Mouse (Mus musculus): ENCODE results near the gene Gramd1b.

Gene Gramd1b

DNA sequence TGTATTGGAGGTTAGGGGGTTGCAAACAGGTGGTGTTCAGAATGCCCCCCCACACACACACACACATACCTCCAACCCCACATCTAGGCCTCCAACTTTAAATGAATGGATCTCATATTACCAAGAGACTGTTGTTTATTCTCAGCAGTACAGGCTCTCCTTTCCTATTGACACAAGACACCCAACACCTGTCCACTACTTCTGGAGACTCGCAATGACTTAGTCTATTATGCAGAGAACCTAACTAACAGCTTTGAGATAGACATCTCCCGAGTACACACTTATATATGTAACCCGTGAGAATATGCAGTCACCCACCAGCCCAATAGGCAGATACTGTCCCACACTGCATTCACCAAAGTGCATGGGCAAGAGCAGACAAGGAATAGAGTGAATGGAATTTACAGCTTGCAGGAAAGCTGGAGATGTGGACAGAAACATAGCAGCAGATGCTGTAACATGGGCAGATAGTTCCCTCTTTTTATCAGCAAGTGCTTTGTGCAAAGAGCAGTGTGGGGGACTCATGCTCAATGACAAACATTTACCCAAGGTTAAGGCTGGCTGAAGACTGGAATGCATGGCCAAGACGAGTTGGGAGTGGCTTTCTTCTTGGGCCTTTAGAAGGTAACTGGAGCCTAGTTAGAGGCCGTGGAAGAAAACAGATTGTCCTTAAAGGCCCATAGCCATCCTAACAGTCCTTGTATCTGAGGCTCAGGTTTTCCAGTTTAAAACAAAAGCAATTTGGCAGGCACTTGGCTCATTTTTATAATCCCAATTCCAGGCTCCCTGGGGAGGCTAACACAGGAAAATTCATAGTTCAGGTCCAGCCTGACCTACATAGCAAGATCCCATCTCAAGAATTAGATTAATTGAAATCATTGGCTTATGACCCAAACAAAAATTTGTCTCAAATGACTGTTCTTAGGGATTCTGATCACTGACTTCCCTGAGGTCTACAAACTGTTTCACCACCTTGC lies 71.6 kb downstream of the Gramd1b start:
- DNase-seq (ENCODE audit: inconsistent age in 2 of 2, low spot score in 1 of 2) = peak; percentile 62 to 83

DNA sequence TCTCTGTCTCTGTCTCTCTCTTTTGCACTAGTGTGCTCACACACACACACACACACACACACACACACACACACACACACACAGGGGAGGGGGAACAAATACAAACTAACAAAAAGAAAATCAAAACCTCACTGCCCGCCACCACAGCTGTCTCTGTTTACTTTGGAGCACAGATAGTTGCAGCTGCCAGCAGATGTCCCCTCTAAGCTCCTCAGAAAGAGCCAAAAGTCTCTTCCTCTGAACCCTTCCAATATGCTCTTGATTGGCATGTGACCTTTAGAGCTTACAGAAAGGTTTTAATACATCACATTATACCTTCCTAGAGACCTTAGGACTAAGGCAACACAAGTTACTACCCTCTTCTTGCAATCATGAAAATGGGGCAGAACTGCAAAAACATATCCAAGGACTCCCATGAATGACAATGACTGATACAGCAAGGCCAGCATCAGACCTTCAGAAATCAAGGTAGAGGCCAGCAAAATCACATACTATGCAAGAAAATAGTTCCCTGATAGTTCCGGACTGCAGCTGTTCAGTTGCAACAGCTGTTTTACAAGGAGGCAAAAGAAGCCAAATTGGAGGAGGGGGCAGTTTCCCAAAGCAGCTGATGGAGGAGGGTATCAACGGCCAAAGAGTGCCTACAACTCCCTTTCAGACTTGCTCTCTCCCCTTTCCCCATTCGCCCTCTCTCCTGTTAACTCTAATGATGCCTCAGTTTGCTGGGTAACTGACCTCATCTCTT lies 72.5 kb downstream of the Gramd1b start:
- DNase-seq (ENCODE audit: inconsistent age in 2 of 2, low spot score in 1 of 2) = peak in 1 of 2 experiments; percentile 87

DNA sequence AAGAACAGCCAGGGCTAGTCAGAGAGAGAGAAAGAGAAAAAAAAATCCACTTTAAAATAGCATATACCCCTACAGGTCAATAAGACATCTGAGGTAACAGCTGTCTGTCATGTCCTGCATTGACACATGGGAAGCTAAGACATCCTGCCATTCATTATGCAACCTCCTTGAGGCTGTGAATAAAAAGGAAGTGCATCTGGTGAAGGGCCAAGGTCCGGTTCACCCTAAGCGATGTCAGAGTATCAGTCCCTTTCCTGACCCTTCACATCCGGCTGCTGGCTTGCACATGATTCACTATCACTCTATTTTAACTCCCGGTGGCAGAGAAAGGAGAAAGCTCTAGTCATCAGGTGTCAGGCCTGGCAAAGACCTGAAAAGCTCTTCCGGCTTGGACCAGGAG lies 73.7 kb downstream of the Gramd1b start:
- DNase-seq (ENCODE audit: inconsistent age in 2 of 2, low spot score in 1 of 2) = peak in 1 of 2 experiments; percentile 89

DNA sequence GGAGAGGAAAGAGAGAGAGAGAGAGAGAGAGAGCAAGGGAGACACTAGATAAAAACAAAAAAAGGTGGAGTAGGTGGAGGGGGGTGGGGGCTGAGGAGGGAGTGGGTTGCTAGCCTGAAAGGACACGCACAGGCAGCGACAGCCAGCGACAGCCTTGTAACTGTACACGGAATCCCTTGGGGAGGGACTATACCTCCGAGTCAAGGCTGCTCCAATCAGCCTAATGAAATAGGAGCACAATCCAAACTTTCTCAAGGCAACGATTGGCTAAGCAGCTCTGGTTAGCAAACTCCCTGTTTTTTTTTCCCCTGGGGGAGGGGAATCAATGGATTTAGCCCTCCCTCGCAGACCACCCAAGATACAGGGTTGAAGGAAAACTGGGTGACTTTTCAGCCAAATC lies 75.0 kb downstream of the Gramd1b start:
- peak; percentile 90 to 95 for DNase-seq (ENCODE audit: inconsistent age in 2 of 2, low spot score in 1 of 2)

DNA sequence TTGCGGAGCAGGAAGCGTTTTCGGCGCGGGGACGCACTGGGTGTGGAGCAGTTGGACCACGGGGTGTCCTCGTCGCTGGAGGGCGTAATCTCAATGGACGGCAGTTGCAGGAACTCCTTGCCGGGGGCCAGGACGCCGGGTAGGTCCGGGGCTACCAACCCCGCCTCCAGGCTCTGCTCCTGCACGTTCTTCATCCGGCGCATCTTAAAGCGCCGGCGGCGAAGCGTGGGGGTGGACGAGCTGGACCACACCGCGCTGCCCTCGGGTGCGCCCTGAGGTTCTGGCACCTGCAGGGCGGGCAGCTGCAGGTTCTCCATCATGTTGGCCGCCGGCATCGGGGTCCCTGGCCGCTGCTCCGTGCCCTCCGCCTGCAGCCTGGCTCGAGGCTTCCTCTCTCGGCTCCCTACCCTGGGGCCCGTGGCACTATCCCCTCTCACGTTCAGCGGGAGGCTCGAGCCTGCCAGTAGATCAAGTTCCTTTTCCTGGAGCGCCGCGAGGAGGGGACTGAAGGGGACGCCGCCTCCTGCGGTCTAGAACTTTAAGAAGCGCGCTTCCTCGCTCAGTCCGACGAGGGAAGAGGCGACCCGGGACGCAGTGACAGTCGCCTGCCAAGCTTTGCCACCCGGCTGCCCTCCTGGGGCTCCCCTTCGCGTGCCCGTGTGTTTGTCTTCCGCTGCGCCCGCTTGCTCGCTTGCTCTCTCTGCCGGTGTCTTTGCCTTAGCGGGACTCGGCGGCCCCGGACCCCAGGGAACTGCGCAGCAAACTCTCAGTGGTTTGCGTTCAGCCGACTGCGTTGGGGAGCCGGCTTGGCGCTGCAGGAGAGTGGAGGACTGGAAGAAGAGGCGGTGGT lies 75.6 kb downstream of the Gramd1b start:
- DNase-seq (ENCODE audit: inconsistent age in 2 of 2, low spot score in 1 of 2) = peak; percentile 75 to 88

DNA sequence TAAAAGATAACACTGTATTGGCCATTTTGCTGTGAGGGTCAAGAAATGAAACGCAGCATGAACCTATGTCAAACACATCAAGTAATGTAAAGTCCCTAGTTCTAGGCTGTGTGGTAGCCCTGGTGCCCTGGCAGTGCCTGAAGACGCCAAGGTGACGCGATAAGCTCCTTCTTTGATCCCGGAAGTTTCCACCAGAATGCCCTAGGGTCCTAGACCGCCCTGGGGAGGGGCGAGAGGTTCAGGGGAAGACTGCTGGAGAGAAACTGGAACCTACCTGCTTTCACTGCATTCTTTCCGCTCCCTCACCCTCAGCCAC lies 76.2 kb downstream of the Gramd1b start:
- no peak for DNase-seq (ENCODE audit: inconsistent age in 2 of 2, low spot score in 1 of 2)

DNA sequence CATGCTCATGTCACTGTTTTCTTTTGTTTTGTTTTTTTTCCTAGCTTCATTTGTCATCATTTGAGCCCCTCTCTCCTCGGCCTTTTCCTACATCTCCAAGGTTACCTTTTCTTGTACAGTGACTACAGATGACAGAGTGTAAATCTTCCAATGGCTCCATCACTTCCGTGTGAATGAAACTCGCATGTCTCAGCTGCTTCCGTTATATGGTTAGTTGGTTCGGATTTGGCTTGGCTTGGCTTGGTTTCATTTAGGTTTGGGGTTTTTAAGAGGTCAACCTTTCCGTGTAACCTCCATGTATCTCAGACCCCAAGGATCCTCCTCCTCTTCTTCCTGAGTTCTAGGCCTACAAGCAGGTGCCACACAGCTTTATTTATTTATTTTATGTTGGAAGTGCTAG lies 77.3 kb downstream of the Gramd1b start:
- DNase-seq (ENCODE audit: inconsistent age in 2 of 2, low spot score in 1 of 2) = peak in 1 of 2 experiments; percentile 58

DNA sequence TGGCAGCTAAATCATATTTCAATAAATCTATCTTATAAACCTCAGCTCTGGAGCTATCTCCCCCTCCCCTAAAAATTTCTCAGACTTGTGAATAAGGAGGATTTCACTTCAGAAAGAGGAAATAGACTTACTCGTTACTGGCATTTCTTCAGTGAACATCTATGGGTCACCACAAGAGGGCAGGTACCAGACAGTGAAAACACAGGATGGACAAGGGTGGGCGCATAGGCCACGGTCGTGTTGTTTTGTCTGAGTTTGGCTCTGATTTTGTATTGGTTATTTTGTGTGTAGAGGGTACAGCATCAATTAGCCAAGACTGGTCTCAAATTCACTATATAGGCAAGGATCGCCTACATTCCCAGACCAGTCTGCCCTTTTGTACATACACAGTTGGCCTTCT lies 79.0 kb downstream of the Gramd1b start:
- DNase-seq (ENCODE audit: inconsistent age in 2 of 2, low spot score in 1 of 2) = peak in 1 of 2 experiments; percentile 78

DNA sequence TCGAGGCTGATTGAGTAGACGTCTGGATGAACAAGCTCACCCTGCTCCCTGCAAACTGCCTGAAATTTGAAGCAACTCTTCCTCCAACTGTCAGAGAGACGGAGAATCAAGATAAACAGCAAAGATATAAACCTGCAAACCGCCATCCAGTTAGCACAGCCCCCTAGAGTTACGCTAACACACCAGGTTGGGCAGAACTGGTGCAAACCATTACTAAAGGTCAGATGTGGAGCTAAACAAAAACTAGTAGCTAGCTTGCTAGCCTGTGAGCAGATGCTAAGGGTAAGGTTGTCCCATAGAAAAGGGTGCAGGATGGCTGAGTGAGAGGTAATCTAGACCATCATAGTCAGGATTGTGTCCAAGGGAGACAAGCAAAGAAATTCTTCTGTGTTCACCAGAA lies 80.4 kb downstream of the Gramd1b start:
- no peak for DNase-seq (ENCODE audit: inconsistent age in 2 of 2, low spot score in 1 of 2)

DNA sequence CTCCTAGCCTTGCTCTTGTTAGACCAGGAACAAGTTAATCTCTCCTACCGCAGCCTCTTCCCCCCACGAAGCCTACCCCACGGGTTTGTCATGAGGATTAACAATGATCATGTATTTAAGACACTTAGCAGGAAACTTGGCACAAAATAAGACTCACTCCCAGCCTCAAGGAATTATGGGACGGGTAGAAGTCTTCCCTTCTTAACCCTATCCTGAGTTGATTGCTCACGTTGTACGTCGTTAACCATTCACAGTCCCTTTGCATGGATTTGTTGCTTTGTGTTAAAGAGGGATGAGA lies 80.8 kb downstream of the Gramd1b start:
- DNase-seq (ENCODE audit: inconsistent age in 2 of 2, low spot score in 1 of 2) = peak in 1 of 2 experiments; percentile 68

DNA sequence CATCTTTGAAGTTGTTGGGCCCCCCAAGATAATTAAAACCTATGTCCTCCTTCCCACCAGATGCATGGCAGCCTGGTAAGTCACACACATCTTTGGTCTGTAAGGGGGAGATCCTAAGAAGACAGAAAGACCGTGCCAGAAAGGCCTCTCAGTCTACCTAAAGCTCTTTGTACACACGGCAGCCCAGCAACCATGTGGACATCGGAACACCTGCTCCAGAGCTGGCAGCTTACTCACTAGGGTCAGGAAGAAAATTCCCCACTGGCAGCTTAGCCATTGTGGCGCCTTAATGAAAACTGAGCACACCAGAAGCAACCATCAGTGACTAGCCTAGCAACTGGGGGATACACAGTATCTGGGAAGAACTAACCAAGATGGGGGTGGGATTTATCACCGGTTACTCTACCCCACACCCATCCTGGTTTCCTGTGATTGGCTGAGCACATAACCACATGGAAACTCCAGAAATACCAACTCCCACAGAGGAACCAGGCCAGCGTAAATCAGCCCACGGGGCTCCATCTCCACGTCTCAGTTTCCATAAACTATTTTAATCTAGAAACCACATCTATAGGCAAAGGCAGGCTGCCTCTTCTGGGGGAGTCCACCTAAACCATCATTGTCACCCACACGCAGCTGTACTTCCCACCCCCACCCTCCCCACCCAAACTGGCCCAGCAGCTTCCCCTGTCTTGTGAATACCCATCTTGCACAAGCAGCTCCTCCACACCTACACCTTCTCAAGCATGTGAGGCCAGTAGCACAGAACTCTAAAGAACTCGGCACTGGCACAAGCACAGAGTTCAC lies 81.4 kb downstream of the Gramd1b start:
- peak in 1 of 2 experiments; percentile 77 for DNase-seq (ENCODE audit: inconsistent age in 2 of 2, low spot score in 1 of 2)

DNA sequence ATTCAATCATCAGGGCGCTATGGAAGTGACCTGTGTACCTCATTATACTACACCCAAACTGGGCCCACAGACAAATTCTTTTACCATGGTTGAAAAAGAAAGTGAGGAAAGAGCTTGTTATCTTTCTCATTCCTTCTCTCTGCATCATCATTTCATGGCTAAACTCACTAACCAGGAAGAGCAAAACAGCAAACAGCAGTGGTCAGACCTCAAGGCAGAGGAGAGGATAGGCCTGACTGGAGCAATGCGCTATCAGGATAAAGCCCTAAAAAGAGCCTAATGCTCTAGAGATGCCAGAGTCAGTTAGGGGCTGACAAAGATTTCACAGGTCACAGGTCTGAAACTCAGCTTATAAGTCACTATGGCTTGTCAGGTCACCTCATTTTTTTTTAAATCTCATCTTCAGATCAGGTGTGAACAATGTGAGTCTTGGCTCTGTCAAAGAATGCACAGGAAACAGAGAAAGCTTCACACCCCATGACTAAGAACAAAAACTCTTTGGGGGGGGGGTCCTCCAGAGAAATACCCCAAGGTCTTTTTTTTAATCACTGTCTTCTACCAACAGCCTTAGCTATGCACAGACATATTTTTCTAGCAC lies 82.4 kb downstream of the Gramd1b start:
- peak in 1 of 2 experiments; percentile 56 for DNase-seq (ENCODE audit: inconsistent age in 2 of 2, low spot score in 1 of 2)

DNA sequence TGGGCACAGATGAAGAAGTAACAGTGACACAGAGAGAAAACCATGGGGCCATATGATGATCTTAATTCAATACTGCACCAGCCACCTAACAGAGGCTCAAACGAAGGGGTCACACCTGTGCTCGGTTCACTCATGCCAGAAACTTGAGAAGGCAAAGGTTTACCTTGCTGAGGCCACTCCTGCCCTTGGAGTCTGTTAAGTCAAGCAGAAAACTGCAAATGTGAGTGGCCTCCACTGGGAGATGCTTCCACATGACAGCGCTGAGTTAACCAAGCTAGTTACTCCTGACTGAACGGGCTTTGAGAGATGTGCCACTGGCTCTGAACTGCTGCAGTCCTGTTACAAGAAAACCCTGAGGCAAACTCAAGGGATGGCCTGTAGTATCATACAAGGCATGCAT lies 83.9 kb downstream of the Gramd1b start:
- DNase-seq (ENCODE audit: inconsistent age in 2 of 2, low spot score in 1 of 2) = no peak

DNA sequence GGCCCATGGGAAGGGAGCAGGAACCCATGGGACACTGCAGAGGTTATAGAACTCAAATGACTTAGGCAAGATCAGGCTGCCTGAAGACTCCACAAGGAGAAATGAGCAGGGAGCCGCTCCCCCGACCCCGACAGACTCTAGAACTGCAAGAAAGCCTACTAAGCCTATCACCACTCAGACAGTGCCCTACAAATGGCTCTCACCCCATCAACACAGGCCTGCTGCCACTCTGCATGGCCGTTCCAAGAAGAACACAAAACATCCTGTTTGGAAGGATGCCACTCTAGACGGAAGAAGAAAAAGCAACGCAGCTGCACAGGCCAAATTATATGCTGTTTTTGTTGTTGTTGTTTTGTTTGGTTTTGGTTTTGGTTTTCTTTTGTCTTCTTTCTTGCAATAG lies 86.2 kb downstream of the Gramd1b start:
- DNase-seq (ENCODE audit: inconsistent age in 2 of 2, low spot score in 1 of 2) = peak in 1 of 2 experiments; percentile 54

DNA sequence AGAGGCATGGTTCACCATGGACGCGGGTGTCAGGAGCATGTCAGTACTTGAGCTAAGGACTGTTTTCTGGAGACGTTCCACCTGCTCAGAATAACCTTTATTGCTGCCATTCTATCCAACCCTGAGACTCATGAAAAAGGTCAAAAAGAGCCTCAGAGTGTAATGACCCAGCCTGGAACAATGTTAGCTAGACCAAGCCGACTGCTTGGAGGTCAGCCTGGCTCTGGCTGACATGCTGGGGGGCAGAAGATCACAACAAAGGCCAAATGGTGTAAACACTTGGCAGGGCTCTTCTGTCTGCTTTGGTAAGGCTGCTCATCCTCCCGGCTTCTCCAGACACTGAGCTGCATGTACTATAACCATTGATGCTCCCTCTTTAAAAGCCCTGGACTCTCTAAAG lies 88.4 kb downstream of the Gramd1b start:
- no peak for DNase-seq (ENCODE audit: inconsistent age in 2 of 2, low spot score in 1 of 2)

DNA sequence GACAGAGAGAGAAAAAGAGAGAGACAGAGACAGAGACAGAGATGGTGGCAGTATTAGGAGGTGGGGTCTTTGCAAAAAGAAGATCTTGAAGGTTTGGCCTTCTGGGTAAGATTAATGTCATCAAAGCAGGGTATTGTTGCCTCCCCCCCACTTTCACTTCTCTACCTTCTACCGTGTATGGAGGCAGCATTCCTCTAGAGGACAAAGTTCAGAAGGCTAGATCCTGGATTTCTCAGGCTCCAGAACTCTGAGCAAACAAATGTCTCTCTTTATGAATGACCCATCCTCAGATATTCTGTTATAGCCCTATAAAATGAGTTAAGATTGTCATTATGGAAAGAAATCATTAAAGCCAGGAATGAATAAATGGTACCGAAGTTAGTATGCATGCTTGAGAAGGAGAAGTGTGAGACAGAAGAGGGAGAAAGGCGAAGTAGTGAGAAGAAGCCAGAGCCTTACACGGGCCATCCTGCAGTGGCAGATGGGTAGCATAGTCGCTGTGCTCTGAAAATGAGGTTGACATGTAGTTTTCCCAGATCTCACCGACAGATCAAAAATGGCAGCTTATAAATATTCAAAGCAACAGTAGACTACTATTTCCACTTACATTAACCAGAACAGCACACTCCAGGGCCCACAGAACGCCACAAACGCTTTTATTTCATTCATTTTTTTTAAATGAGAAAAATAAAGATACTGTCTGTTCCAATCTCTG lies 91.1 kb downstream of the Gramd1b start:
- DNase-seq (ENCODE audit: inconsistent age in 2 of 2, low spot score in 1 of 2) = no peak

DNA sequence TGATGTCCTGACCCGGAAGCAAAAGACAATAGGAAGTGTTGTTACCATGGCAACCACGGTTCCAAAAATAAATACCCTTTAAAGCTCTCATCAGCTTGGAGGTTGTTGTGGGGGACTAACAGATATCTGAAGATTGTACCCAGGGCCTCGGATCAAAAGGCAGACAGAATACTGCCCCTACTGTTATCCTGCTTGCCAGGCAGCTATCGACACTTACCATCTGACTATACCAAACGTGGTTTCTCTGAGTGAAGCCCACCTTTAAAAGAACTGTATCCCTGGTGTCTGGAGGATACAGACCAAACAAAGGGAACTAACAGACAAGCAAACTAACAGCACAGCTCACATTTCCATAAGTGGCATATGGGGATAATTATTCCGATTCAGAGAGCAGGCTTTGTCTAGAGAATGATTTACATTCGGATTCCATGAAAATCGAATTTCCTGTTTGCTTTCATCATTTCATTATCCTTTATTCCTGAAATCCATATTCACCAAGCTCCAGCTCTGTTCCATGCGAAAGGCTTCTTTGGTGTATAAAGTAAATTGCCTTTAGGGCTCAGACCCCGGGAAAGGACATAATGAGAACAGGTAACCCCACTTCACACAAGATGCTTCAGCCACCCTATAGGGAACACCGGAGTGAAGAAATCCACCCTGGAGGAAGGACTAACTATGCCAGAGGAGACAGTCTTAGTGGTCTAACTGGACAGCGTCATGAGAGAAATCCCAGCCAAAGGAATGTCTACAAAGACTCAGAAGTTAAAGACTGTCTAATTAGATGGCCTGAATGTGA lies 92.3 kb downstream of the Gramd1b start:
- DNase-seq (ENCODE audit: inconsistent age in 2 of 2, low spot score in 1 of 2) = peak in 1 of 2 experiments; percentile 56

DNA sequence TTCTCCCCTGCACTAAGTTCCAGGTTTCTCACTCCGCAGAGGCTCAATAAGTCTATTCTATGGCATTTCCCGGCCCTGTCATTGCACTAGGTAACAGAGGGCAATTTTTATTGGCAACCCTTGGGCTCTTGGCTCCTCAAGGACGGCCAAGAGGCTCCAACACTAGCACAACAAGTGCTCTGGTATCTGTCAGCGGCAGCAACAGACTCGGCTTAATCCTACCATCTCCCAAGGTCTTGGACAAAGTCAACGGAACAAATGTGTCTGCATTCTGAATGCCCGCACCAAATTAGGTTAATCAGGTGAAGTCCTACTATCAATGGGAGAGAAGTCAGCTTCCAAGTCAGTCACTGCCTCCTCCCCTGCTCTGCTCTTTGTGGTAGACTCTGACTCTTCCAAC lies 93.3 kb downstream of the Gramd1b start:
- DNase-seq (ENCODE audit: inconsistent age in 2 of 2, low spot score in 1 of 2) = peak in 1 of 2 experiments; percentile 66

DNA sequence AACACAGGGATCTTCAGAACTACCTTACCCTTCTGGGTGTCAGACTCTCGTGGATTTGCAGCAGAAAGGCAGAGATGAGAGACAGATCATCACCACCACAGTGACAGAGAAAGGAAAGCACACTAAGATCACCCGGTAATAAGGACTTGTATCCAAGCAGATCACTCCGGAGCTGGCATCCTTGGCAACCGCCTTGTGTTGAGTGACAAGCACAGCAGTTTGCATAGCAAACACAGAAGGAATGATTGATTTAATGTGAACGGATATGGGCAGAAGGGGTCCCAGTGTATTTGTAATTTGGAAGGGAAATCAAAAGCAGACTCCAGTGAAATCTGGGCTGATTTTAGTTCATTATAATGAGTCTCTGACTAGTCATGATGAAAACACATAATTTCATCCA lies 97.9 kb downstream of the Gramd1b start:
- peak in 1 of 2 experiments; percentile 53 for DNase-seq (ENCODE audit: inconsistent age in 2 of 2, low spot score in 1 of 2)

All from adrenal gland, adult (tissue).